Mouse (Mus musculus): ENCODE data around the gene Diaph2. TPM values are rescaled to one million over a fixed set of nuclear protein-coding genes. Genes with fewer than 3 reads are reported as not detected.

Gene Diaph2
- total and polyA plus RNA-seq, 2 experiments from 2014 or later = 4.8 to 9.5 TPM

DNA sequence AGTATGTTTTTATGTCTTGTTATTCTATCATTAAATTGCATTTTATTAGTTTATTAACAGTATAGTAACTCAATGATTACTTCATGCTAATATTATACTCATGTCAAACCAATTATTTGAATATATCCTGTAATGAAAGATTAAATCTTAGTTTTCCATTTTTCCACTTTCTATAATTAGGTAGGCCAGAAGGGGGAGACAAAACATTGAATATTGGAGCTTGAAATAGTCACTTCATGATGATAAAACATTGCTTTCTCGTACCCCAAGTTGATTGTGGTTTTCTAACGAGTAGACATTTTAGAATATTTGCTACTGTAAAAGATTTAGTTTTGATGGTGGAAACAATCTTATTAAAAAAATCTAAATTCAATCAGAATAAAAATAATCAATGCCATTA, 82.4 kb downstream of the Diaph2 start:
- Histone ChIP-seq H3K4me2 (ENCODE audit: low read depth, low read length) (no peak overlapping the region), H3K9ac (replicated peaks; ENCODE audit: low read depth, low read length) (no peak overlapping the region), H3K4me3 (ENCODE audit: low read depth, low read length) (no peak overlapping the region), H3K4me1 (ENCODE audit: control insufficient read depth, insufficient read depth) (no peaks in the 10 kb centered on the region), H3K27ac (ENCODE audit: low read depth) (no peak overlapping the region), H3K27me3 (ENCODE audit: control insufficient read depth, insufficient read depth, low read length) (no peaks in the 10 kb centered on the region), H3K36me3 (replicated peaks; ENCODE audit: control insufficient read depth, insufficient read depth, low read length) (no peaks in the 10 kb centered on the region), H3K9me3 (replicated peaks; ENCODE audit: control insufficient read depth, low read length) (no peaks in the 10 kb centered on the region)
- ATAC-seq (ENCODE audit: insufficient read depth, low read depth) (no peak), DNase-seq (ENCODE audit: low spot score) (no peak)
- no peak for TF ChIP-seq EP300 (IDR thresholded peaks at IDR 0.05; ENCODE audit: low read depth)
- TF ChIP-seq CTCF (IDR thresholded peaks at IDR 0.05; ENCODE audit: low read depth) = peak; percentile 39
- 28% methylated on average over 2 of the region's 2 CpGs for WGBS

DNA sequence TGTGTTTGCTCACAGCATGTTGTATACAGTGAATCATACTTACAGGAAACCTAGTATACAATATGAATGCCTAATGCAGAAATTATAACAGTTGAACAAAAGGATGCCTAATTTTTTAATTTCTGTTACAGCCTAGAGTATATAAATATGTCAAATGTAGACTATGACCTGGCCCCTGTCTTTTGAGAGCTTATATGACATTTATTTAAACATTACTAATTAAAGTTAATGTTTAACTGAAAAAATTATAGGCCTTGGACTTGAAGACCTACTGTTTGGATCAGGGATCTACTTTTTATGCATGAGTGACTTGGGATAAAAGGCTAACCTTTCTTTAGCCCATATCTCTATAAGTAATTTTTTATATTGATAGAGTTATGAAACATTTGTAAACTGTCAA, 84.3 kb downstream of the Diaph2 start:
- Histone ChIP-seq H3K9me3 (replicated peaks; ENCODE audit: control insufficient read depth, low read length) (no peaks in the 10 kb centered on the region), H3K27me3 (ENCODE audit: control insufficient read depth, insufficient read depth, low read length) (no peaks in the 10 kb centered on the region), H3K36me3 (replicated peaks; ENCODE audit: control insufficient read depth, insufficient read depth, low read length) (no peaks in the 10 kb centered on the region), H3K4me3 (ENCODE audit: low read depth, low read length) (no peak overlapping the region), H3K4me2 (ENCODE audit: low read depth, low read length) (no peak overlapping the region), H3K4me1 (ENCODE audit: control insufficient read depth, insufficient read depth) (no peaks in the 10 kb centered on the region), H3K9ac (replicated peaks; ENCODE audit: low read depth, low read length) (no peak overlapping the region), H3K27ac (ENCODE audit: low read depth) (no peak overlapping the region)
- no peak for DNase-seq (ENCODE audit: low spot score)
- ATAC-seq (ENCODE audit: insufficient read depth, low read depth) = no peak
- TF ChIP-seq CTCF (IDR thresholded peaks at IDR 0.05; ENCODE audit: low read depth) (no peak), EP300 (IDR thresholded peaks at IDR 0.05; ENCODE audit: low read depth) (no peak)

DNA sequence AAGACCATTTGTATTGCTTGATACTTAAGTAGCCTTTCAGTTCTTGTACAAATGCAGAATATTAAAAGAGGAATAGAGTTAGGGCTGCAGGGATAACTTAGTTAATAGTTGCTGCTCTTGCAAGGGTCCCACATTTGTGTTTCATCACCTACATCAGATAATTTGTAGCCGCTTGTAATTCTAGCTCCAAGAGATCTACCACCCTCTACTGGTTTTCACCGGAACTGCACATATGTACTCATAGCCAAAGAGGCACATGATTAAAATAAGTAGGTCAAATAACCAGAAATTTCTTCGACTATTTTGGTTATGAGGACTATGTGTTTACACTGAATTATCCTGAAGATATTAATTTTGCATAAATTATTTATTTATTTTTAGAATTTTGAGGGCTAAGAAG, 134.9 kb downstream of the Diaph2 start:
- H3K27ac ChIP-seq (ENCODE audit: low read depth) = no peak overlapping the region
- DNase-seq (ENCODE audit: low spot score) (peak; percentile 12), ATAC-seq (ENCODE audit: insufficient read depth, low read depth) (no peak)
- no peak overlapping the region for H3K4me3 ChIP-seq (ENCODE audit: low read depth, low read length)
- WGBS = 19% methylated on average over 3 of the region's 3 CpGs
- H3K9me3 ChIP-seq (replicated peaks; ENCODE audit: control insufficient read depth, low read length) = no peaks in the 10 kb centered on the region
- H3K4me2 ChIP-seq (ENCODE audit: low read depth, low read length) = no peak overlapping the region
- H3K36me3 ChIP-seq (replicated peaks; ENCODE audit: control insufficient read depth, insufficient read depth, low read length) = no peaks in the 10 kb centered on the region
- H3K27me3 ChIP-seq (ENCODE audit: control insufficient read depth, insufficient read depth, low read length) = no peaks in the 10 kb centered on the region
- no peaks in the 10 kb centered on the region for H3K4me1 ChIP-seq (ENCODE audit: control insufficient read depth, insufficient read depth)
- TF ChIP-seq EP300 (IDR thresholded peaks at IDR 0.05; ENCODE audit: low read depth) (no peak), CTCF (IDR thresholded peaks at IDR 0.05; ENCODE audit: low read depth) (peak; percentile 42)
- no peak overlapping the region for H3K9ac ChIP-seq (replicated peaks; ENCODE audit: low read depth, low read length)

DNA sequence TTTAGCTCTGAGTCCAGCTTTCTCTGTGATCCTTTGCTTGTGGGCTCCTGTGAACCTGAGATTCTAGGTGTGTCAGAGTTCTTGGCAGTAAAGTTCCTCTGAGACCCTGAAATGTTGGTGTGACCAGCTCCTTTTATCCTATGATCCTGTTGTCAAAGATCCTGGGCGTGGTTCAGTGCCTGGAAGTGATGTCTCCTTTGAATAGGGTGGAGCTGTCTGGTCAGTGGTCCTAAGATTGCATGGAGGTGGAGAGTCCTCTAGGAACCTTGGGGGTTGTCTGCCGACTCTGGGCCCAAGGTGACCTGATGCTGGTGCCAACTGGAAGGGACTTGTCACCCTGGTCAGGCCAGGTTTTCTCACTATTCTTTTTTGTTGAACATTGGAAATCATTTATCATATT, 176.3 kb downstream of the Diaph2 start:
- no peak for DNase-seq (ENCODE audit: low spot score)
- Histone ChIP-seq H3K4me3 (ENCODE audit: low read depth, low read length) (no peak overlapping the region), H3K4me2 (ENCODE audit: low read depth, low read length) (no peak overlapping the region), H3K9ac (replicated peaks; ENCODE audit: low read depth, low read length) (no peak overlapping the region), H3K36me3 (replicated peaks; ENCODE audit: control insufficient read depth, insufficient read depth, low read length) (no peaks in the 10 kb centered on the region), H3K9me3 (replicated peaks; ENCODE audit: control insufficient read depth, low read length) (no peaks in the 10 kb centered on the region), H3K27me3 (ENCODE audit: control insufficient read depth, insufficient read depth, low read length) (no peaks in the 10 kb centered on the region), H3K4me1 (ENCODE audit: control insufficient read depth, insufficient read depth) (no peaks in the 10 kb centered on the region), H3K27ac (ENCODE audit: low read depth) (no peak overlapping the region)
- ATAC-seq (ENCODE audit: insufficient read depth, low read depth) = no peak
- WGBS = 77% methylated on average over 2 of the region's 2 CpGs
- TF ChIP-seq CTCF (IDR thresholded peaks at IDR 0.05; ENCODE audit: low read depth) = no peak
- no peak for TF ChIP-seq EP300 (IDR thresholded peaks at IDR 0.05; ENCODE audit: low read depth)

DNA sequence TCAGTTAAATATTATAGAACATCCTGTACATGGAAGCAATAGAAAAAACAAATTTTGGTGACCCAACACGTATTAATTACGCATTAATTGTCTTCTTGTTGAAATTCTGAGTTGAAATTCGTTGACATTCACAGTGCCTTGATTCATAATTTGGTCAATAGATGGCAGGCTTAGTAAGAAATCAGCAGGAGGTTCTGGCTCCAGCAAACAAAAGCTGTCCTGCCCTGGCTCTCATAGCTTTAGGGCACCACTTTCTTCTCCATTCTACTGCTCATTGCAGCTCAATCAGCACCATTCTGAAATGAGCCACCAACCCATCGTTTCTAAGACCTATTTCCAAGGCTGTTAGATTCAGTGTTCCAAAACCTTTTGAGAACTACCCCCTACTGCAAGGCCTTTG, 225.3 kb downstream of the Diaph2 start:
- DNase-seq (ENCODE audit: low spot score) (no peak), ATAC-seq (ENCODE audit: insufficient read depth, low read depth) (no peak)
- Histone ChIP-seq H3K9me3 (replicated peaks; ENCODE audit: control insufficient read depth, low read length) (no peaks in the 10 kb centered on the region), H3K36me3 (replicated peaks; ENCODE audit: control insufficient read depth, insufficient read depth, low read length) (no peaks in the 10 kb centered on the region), H3K4me1 (ENCODE audit: control insufficient read depth, insufficient read depth) (no peaks in the 10 kb centered on the region), H3K27ac (ENCODE audit: low read depth) (no peak overlapping the region), H3K4me2 (ENCODE audit: low read depth, low read length) (no peak overlapping the region), H3K4me3 (ENCODE audit: low read depth, low read length) (no peak overlapping the region), H3K9ac (replicated peaks; ENCODE audit: low read depth, low read length) (no peak overlapping the region), H3K27me3 (ENCODE audit: control insufficient read depth, insufficient read depth, low read length) (no peaks in the 10 kb centered on the region)
- 60% methylated on average over 4 of the region's 4 CpGs for WGBS
- TF ChIP-seq CTCF (IDR thresholded peaks at IDR 0.05; ENCODE audit: low read depth) (peak; percentile 26; the same call in 1 of the 2 replicates), EP300 (IDR thresholded peaks at IDR 0.05; ENCODE audit: low read depth) (no peak)

DNA sequence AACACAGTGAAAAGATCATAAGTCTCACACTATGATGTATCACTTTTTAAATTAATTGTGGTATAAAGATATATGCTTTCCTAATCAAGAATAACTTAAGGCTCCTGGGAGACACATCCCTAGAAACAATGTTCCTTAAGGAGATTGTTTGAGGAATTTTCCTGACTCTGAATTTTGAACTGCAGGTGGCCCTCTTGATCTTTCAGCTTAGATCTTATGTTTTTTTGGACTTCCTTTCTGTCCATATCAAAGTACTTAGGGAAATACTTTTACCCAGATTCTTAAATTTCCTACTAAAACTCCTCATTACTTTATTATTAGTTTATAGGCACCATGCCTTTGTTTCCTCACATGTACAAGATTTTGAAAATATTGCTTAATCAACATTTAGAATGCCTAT, 258.7 kb downstream of the Diaph2 start:
- no peak for ATAC-seq (ENCODE audit: insufficient read depth, low read depth)
- H3K9me3 ChIP-seq (replicated peaks; ENCODE audit: control insufficient read depth, low read length) = no peaks in the 10 kb centered on the region
- H3K4me1 ChIP-seq (ENCODE audit: control insufficient read depth, insufficient read depth) = no peaks in the 10 kb centered on the region
- no peak overlapping the region for H3K9ac ChIP-seq (replicated peaks; ENCODE audit: low read depth, low read length)
- no peak overlapping the region for H3K4me3 ChIP-seq (ENCODE audit: low read depth, low read length)
- no peaks in the 10 kb centered on the region for H3K36me3 ChIP-seq (replicated peaks; ENCODE audit: control insufficient read depth, insufficient read depth, low read length)
- no peak overlapping the region for H3K27ac ChIP-seq (ENCODE audit: low read depth)
- no peak overlapping the region for H3K4me2 ChIP-seq (ENCODE audit: low read depth, low read length)
- H3K27me3 ChIP-seq (ENCODE audit: control insufficient read depth, insufficient read depth, low read length) = no peaks in the 10 kb centered on the region
- DNase-seq (ENCODE audit: low spot score) = no peak
- TF ChIP-seq EP300 (IDR thresholded peaks at IDR 0.05; ENCODE audit: low read depth) = no peak
- TF ChIP-seq CTCF (IDR thresholded peaks at IDR 0.05; ENCODE audit: low read depth) = no peak

Measured in heart, postnatal 0 days (tissue).